Mouse (Mus musculus) ES-CJ7 (cell line): ENCODE data around the gene Trim14.

Experiments
- DNase-seq: peaks from one replicate; pipeline ENCODE4 v3.0.0; 2011; ENCODE audit warnings: low read depth, low spot score

Trim14 gene

DNA sequence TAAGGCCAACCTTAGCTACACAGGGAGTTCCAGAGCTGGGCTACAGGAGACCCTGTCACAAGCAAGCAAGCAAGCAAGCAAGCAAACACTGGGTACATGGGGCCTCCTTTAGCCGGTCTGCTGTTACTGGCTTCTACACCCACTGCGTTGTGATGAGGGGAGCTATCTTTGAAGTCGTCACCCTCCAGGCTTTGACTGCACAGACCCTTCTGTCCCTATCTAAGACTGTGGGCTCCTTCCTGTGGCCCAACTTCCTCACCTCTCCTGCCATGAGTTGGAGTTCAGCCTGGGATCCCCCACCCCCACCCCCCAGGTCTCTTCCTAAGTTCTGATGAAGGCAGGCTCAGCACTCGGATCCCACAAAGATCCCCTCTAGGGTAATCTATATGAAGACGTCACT lies 26.1 kb upstream of the Trim14 start:
- DNase-seq, result no peak

DNA sequence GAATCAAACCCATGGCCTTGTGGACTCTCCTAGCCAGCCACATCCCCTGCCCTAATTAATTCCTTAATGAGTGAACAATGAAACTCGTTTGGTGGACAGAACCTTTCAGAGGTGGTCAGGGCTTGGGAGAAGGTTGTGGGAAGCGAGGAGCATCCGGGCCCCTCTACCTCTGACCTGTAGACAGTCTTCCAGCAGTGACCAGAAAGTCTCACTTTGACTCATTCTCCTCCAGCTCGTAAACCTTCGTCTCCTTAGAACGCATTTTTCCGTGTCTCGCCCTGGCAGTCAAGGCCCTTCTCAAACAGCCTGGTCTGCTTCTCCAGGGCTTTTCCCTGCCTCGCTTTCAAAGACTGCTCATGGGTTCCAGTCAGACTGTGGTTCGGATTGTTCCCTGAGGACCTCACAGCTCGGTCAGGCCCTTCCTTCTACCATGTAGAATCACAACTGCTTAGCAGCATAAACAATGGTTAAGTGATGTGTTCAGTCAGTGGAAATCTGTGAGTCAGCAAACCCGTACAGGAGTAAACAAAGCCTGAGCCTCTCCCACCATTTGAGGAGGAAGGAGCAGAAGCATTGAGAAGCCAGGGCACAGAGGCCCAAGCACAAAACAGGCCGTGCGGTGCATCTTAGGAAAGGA lies 24.2 kb upstream of the Trim14 start:
- no peak for DNase-seq

GRCm38 (mm10) chr4:46558672-46559667 lies 23.0 kb upstream of the Trim14 start:
- DNase-seq, result no peak

DNA sequence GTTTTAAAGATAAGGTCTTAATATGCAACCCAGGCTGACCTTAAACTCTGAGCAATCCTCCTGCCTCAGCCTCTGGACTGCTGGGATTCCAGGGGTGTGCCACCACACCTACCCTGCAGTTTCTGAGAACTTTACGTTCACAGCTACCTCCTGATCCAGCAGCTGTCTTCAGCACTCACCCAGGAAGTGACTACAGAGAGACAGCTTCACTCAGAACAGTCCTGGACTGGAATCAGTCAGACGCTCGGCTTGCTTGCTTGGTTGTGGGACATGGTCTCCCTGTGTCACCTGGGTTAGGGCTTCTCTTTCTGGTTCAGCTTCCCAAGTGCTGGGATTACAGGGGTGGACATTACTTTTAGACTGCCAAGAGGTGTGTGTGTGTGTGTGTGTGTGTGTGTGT lies 21.0 kb upstream of the Trim14 start:
- no peak for DNase-seq

DNA sequence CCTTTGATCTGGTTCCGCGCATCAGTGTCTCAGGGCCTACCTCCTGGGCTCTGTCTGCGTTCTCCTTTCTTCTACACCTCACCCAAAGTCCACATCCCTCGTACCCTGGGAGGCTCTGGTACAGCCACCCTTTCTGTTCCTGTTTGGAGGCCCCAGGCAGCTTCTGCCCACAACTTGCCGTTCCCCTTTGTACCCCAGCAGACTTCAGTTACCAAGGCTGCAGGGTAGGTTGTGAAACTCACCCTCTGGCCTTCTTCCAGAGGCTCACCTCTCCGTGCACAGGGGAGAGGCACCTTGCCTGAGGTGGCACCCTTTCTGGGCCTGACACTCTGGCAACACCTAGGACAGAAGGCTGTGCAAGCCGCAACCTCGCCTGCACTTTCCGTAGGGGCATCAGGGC lies 19.8 kb upstream of the Trim14 start:
- no peak for DNase-seq

- DNase-seq, result no peak
Measured at GRCm38 (mm10) chr4:46554295-46555069, 18.5 kb upstream of the Trim14 start.

- DNase-seq, result no peak
Measured at GRCm38 (mm10) chr4:46553864-46554263, 17.9 kb upstream of the Trim14 start.

DNA sequence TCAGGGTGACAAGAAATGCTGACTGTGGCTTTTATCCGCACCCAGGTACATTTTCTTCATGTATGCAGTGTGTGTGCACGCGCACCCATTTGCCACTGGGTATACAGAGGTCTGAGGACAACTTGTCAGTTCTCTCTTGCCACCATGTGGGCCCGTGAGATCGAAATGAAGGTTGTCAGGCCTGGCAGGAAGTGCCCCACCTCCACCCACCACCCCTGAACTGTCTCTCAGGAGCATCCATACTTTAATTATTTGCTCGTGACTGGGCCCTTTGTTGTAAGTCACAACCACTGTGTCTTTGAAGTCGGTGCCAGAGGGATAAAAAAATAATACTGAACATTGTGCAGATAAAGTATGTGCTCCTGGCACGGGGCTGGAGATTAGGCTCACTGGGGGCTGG lies 14.5 kb upstream of the Trim14 start:
- DNase-seq, result no peak

DNA sequence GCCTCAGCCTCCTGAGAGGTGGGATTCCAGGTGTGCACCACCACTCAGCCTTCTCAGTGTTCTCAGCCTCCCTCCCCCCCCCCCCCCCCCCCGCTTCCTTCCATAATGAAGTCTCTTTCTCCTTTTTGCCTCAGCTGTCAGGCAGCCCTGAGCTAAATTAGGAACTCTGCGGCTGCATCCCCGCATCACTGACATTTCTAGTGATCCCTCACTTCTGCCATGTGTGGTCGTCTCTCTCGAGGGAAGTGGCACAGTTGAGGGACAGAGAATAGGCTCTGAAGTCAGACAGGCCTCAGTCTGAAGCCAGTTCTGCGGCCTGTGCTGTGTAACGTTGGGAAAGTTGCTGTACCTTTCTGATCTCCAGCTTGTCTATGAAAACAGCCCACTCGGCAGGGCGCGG lies 14.0 kb upstream of the Trim14 start:
- DNase-seq, result no peak

DNA sequence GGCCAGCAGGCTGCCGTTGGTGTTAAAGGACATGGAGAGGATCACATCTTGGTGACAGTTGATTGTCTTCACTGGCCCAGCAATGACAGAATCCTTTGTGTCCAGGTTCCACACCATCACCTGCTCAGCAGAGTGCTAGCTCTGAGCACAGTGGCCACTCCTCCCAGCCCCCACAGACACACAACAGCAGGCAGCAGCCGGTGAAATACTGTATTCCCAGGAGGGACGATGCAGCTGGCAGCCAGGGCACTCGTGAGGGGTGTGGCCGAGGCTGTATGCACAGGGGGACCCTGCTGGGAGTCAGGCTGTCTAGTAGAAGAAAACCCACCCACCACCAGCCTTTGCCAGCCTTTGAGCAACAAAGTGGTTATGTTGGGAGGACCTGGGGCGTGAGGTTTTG lies 10.8 kb upstream of the Trim14 start:
- DNase-seq, result no peak

GRCm38 (mm10) chr4:46545498-46545897 lies 9.6 kb upstream of the Trim14 start:
- peak; percentile 62 for DNase-seq

DNA sequence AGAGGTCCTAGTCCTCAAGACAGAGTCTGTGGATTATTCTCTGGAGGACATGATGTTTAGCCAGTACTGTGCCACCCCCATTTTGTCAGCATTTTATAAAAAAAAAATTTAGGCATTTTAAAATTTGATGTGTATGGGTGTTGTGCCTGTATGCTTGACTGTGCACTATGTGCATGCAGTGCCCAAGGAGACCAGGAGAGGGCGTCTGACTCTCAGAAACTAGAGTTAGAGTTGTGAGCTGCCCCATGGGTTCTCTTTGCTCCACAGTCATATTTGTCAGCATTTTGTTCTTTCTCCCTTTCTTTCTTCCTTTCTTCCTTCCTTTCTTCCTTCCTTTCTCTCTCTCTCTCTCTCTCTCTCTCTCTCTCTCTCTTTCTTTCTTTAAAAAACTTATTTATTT lies 8.4 kb upstream of the Trim14 start:
- peak; percentile 42 for DNase-seq

DNA sequence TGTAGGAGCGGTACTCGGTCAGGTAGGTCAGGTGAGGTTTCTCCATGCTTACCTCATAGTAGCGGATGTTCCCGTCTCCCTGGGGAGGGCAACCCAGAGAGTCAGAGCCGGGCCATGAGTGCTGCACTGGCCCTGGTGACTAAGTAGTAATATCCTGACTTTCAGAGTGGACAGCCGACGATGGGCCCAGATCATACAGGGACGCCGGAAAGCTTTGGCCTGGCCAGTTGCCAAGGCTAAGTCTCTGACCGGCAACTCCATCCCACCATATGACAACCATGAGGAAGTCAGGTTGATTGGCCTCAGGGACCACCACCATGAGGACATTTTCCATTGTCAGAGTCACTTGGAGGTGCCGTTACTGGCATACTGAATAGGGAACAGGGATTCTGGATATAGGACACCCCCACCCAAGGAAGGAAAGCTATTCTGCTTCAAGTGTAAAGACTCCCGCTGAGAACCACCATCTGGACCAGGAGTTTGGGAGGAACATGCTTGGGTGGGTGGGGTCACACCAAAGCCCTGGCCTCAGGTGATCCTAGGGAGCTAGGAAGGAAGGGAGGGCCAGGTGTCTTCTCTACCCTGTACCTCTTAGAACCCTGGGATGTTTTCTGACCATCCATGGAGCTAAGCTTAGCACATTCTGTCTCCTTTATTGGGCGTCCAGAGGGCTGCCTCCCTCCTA lies 7.6 kb upstream of the Trim14 start:
- DNase-seq, result no peak

- no peak for DNase-seq
Measured at GRCm38 (mm10) chr4:46541707-46542106, 5.8 kb upstream of the Trim14 start.

GRCm38 (mm10) chr4:46539167-46539566 lies 3.2 kb upstream of the Trim14 start:
- DNase-seq, result no peak

DNA sequence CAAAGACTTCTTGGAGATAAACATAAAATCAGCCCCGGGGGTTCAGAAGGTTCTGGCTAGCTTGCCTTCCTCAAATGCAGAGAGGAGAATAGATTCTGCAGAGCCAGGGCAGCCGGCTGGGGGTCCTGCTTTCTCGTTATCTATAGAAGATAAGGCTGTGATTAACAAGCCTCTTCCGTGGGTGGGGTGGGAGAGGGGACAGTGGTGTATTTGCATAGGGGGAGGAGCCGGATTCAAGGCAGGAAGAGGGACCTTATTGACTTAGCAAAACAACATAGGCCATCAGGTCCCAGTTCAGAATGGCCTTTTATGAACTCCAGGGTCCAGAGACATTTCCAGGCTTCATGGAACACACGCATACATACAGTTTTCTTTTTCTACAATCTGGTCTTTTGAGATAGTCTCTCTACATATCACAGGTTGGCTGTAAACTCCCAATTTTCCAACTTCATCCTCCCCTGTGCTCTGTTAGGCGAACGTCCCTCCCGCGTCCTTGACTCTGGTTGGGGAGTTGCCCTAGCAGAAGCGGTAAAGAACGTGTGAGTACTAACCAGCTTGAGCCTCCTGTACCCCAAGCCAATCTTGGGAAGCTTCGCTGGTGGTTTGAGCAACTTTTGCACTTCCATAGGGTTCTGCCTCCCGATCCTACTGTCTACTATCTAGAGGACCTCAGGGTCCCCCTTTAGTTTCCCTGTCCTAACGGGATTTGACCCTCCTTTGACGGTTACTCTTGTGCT lies 679 bp downstream of the Trim14 start:
- peak; percentile 25 for DNase-seq

DNA sequence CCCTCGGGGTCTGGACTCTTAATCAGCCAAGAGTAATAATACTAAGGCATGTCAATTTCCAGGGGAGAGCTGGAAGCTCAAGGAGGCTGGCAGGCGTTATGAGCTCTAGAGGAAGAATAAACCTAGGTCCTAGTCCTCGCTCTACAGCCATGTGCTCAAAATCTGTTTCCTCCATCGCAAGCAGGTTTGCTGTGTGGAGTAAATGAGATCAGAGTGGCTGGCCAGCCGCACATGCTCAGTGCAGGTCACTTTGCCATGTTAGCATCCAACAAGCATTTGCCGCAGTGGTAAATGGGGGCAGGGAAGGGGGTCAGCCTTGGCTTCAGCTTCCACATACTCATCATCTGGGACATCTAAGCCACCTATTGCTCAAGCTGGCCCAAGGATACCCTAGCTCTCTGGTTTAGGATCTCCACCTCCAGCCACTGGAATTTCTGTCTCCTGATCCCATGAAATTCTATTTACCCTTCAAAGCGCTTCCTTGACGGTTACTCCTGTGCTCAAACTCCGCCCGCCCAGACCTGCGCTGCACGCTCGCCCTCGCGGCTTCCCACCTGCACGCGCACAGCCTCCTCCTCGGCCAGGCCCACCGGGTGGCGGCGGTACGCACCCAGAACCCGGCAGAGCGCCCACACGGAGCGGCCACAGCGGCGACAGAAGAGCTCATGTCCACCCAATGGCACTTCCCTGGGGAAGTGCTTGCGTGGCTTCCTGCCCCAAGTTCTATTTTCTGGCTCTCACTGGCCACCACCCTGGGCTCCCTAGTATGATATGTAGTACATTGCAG lies 1.8 kb downstream of the Trim14 start:
- peak; percentile 19 for DNase-seq

DNA sequence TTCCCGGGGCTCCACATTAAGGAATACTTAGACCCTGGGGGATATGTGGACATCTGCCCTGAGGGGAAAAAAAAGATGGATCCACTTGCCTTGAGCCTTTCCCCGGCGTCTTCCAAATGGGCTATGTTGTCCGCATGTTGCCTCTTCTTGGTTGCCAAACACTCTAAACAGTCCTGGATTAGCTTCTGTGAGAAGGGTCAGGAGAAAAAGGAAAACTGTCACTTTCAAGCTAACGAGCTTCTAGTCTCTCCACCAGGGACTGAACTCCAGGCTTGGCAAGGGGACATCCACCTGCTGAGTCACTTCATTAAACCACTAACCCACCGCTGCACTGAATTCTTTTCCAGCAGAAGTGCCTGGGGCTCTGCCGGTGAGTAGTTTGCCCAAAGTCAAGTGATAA lies 3.0 kb downstream of the Trim14 start:
- DNase-seq, result no peak

GRCm38 (mm10) chr4:46532511-46532910 lies 3.4 kb downstream of the Trim14 start:
- DNase-seq, result no peak

- no peak for DNase-seq
Measured at GRCm38 (mm10) chr4:46529722-46530121, 6.2 kb downstream of the Trim14 start.
